Mouse (Mus musculus): ENCODE data around the gene Igfals. TPM values are rescaled to one million over a fixed set of nuclear protein-coding genes. Genes with fewer than 3 reads are reported as not detected.

Igfals gene
- total and polyA plus RNA-seq, 2 experiments from 2014 or later: 0.18 to 0.52 TPM

GRCm38 (mm10) chr17:24858967-24859366 is 6.8 kb upstream of the Igfals start:
- WGBS: 74% methylated on average over 6 of the region's 6 CpGs
- peak; percentile 53 for DNase-seq (ENCODE audit: low spot score)
- Histone ChIP-seq H3K27ac (no peak overlapping the region), H3K4me1 (ENCODE audit: insufficient read depth, low read length) (no peaks in the 10 kb centered on the region), H3K4me3 (ENCODE audit: low read length) (no peak overlapping the region), H3K27me3 (ENCODE audit: insufficient read depth, low read length) (no peaks in the 10 kb centered on the region), H3K36me3 (ENCODE audit: insufficient read depth, low read length) (peaks cover 35% of the 10 kb centered on the region), H3K9ac (replicated peaks; ENCODE audit: low read length) (no peak overlapping the region), H3K4me2 (ENCODE audit: low read depth, low read length) (no peak overlapping the region), H3K9me3 (ENCODE audit: low read length) (no peaks in the 10 kb centered on the region)
- ATAC-seq: peak; percentile 45; the same call in 1 of the 2 replicates
- no peak for TF ChIP-seq CTCF (IDR thresholded peaks at IDR 0.05; ENCODE audit: low read depth)

GRCm38 (mm10) chr17:24860076-24860475 is 5.7 kb upstream of the Igfals start:
- Histone ChIP-seq H3K27ac (no peak overlapping the region), H3K27me3 (ENCODE audit: insufficient read depth, low read length) (no peaks in the 10 kb centered on the region), H3K4me2 (ENCODE audit: low read depth, low read length) (no peak overlapping the region), H3K9ac (replicated peaks; ENCODE audit: low read length) (no peak overlapping the region), H3K9me3 (ENCODE audit: low read length) (no peaks in the 10 kb centered on the region), H3K36me3 (ENCODE audit: insufficient read depth, low read length) (peaks cover 43% of the 10 kb centered on the region), H3K4me1 (ENCODE audit: insufficient read depth, low read length) (no peaks in the 10 kb centered on the region), H3K4me3 (ENCODE audit: low read length) (no peak overlapping the region)
- ATAC-seq: no peak
- no peak for DNase-seq (ENCODE audit: low spot score)
- WGBS: 98% methylated on average over 8 of the region's 8 CpGs
- no peak for TF ChIP-seq CTCF (IDR thresholded peaks at IDR 0.05; ENCODE audit: low read depth)

- Histone ChIP-seq H3K9me3 (ENCODE audit: low read length) (no peaks in the 10 kb centered on the region), H3K9ac (replicated peaks; ENCODE audit: low read length) (no peak overlapping the region), H3K4me2 (ENCODE audit: low read depth, low read length) (no peak overlapping the region), H3K4me1 (ENCODE audit: insufficient read depth, low read length) (no peaks in the 10 kb centered on the region), H3K36me3 (ENCODE audit: insufficient read depth, low read length) (peaks cover 47% of the 10 kb centered on the region), H3K27me3 (ENCODE audit: insufficient read depth, low read length) (no peaks in the 10 kb centered on the region), H3K27ac (no peak overlapping the region), H3K4me3 (ENCODE audit: low read length) (no peak overlapping the region)
- ATAC-seq (no peak), DNase-seq (ENCODE audit: low spot score) (no peak)
- TF ChIP-seq CTCF (IDR thresholded peaks at IDR 0.05; ENCODE audit: low read depth): no peak
- WGBS: 98% methylated on average over 3 of the region's 3 CpGs
Measured at GRCm38 (mm10) chr17:24861785-24862184, 4.0 kb upstream of the Igfals start.

GRCm38 (mm10) chr17:24867914-24868313 is 2.1 kb downstream of the Igfals start:
- H3K9me3 ChIP-seq (ENCODE audit: low read length): no peaks in the 10 kb centered on the region
- H3K36me3 ChIP-seq (ENCODE audit: insufficient read depth, low read length): peaks cover 25% of the 10 kb centered on the region
- ATAC-seq (no peak), DNase-seq (ENCODE audit: low spot score) (no peak)
- TF ChIP-seq CTCF (IDR thresholded peaks at IDR 0.05; ENCODE audit: low read depth): no peak
- WGBS: 92% methylated on average over 10 of the region's 10 CpGs
- H3K9ac ChIP-seq (replicated peaks; ENCODE audit: low read length): no peak overlapping the region
- no peaks in the 10 kb centered on the region for H3K27me3 ChIP-seq (ENCODE audit: insufficient read depth, low read length)
- no peaks in the 10 kb centered on the region for H3K4me1 ChIP-seq (ENCODE audit: insufficient read depth, low read length)
- no peak overlapping the region for H3K4me3 ChIP-seq (ENCODE audit: low read length)
- no peak overlapping the region for H3K27ac ChIP-seq
- no peak overlapping the region for H3K4me2 ChIP-seq (ENCODE audit: low read depth, low read length)

GRCm38 (mm10) chr17:24873695-24874404 is 8.1 kb downstream of the Igfals start:
- H3K27me3 ChIP-seq (ENCODE audit: insufficient read depth, low read length): no peaks in the 10 kb centered on the region
- no peaks in the 10 kb centered on the region for H3K36me3 ChIP-seq (ENCODE audit: insufficient read depth, low read length)
- no peak overlapping the region for H3K27ac ChIP-seq
- no peak for TF ChIP-seq CTCF (IDR thresholded peaks at IDR 0.05; ENCODE audit: low read depth)
- H3K9me3 ChIP-seq (ENCODE audit: low read length): no peaks in the 10 kb centered on the region
- no peaks in the 10 kb centered on the region for H3K4me1 ChIP-seq (ENCODE audit: insufficient read depth, low read length)
- H3K4me2 ChIP-seq (ENCODE audit: low read depth, low read length): no peak overlapping the region
- no peak overlapping the region for H3K4me3 ChIP-seq (ENCODE audit: low read length)
- DNase-seq (ENCODE audit: low spot score) (no peak), ATAC-seq (no peak)
- no peak overlapping the region for H3K9ac ChIP-seq (replicated peaks; ENCODE audit: low read length)
- 47% methylated on average over 4 of the region's 4 CpGs for WGBS

GRCm38 (mm10) chr17:24874405-24874745 is 8.6 kb downstream of the Igfals start:
- Histone ChIP-seq H3K4me1 (ENCODE audit: insufficient read depth, low read length) (no peaks in the 10 kb centered on the region), H3K9me3 (ENCODE audit: low read length) (no peaks in the 10 kb centered on the region), H3K36me3 (ENCODE audit: insufficient read depth, low read length) (no peaks in the 10 kb centered on the region), H3K27ac (no peak overlapping the region), H3K27me3 (ENCODE audit: insufficient read depth, low read length) (no peaks in the 10 kb centered on the region), H3K9ac (replicated peaks; ENCODE audit: low read length) (no peak overlapping the region), H3K4me2 (ENCODE audit: low read depth, low read length) (no peak overlapping the region), H3K4me3 (ENCODE audit: low read length) (no peak overlapping the region)
- ATAC-seq (no peak), DNase-seq (ENCODE audit: low spot score) (no peak)
- TF ChIP-seq CTCF (IDR thresholded peaks at IDR 0.05; ENCODE audit: low read depth): no peak
- WGBS: 29% methylated on average over 1 of the region's 1 CpGs

- ATAC-seq: no peak
- H3K27me3 ChIP-seq (ENCODE audit: insufficient read depth, low read length): no peaks in the 10 kb centered on the region
- no peak overlapping the region for H3K4me2 ChIP-seq (ENCODE audit: low read depth, low read length)
- no peak overlapping the region for H3K27ac ChIP-seq
- H3K4me3 ChIP-seq (ENCODE audit: low read length): no peak overlapping the region
- no peaks in the 10 kb centered on the region for H3K4me1 ChIP-seq (ENCODE audit: insufficient read depth, low read length)
- TF ChIP-seq CTCF (IDR thresholded peaks at IDR 0.05; ENCODE audit: low read depth): no peak
- WGBS: 80% methylated on average over 8 of the region's 8 CpGs
- H3K9ac ChIP-seq (replicated peaks; ENCODE audit: low read length): no peak overlapping the region
- DNase-seq (ENCODE audit: low spot score): no peak
- H3K36me3 ChIP-seq (ENCODE audit: insufficient read depth, low read length): no peaks in the 10 kb centered on the region
- no peaks in the 10 kb centered on the region for H3K9me3 ChIP-seq (ENCODE audit: low read length)
Measured at GRCm38 (mm10) chr17:24874989-24875388, 9.2 kb downstream of the Igfals start.
